Comparison of ENCODE assay signal across 7 mouse cellular contexts in genomic region chr10:61536130-61537035, GRCm38 (mm10). TPM values are rescaled to one million over a fixed set of nuclear protein-coding genes. Genes with fewer than 3 reads are reported as not detected.
A peak's percentile ranks its signal among the peaks of the same experiment; 100 is the strongest.
DNase-seq lines count a peak whose midpoint lies in the region; ATAC-seq lines count a peak whose summit lies in the region.

No protein-coding gene starts in this region.

- H3K9ac ChIP-seq in hindbrain, embryonic 15.5 days: no peak overlapping the region
- no peak overlapping the region for H3K9ac ChIP-seq in liver, embryonic 15.5 days
- H3K9ac ChIP-seq in neural tube, embryonic 13.5 days: 0 out of 2 replicates have a peak overlapping the region, but pooled peaks have one; percentile 9

- WGBS in hindbrain, embryonic 15.5 days: 24% methylated on average over 20 of the region's 20 CpGs
- 39% methylated on average over 20 of the region's 20 CpGs for WGBS in liver, embryonic 15.5 days (ENCODE audit: insufficient replicate concordance)
- WGBS in neural tube, embryonic 13.5 days: 33% methylated on average over 20 of the region's 20 CpGs

- no peak overlapping the region; the same call in 1 of the 2 replicates for H3K4me2 ChIP-seq in hindbrain, embryonic 15.5 days
- H3K4me2 ChIP-seq in liver, embryonic 15.5 days: peak overlapping the region; percentile 33
- H3K4me2 ChIP-seq in neural tube, embryonic 13.5 days: peak overlapping the region; percentile 18; the same call in 1 of the 2 replicates

- no peaks in the 10 kb centered on the region for H3K36me3 ChIP-seq in hindbrain, embryonic 15.5 days
- no peaks in the 10 kb centered on the region for H3K36me3 ChIP-seq in liver, embryonic 15.5 days (replicated peaks)
- H3K36me3 ChIP-seq in neural tube, embryonic 13.5 days: no peaks in the 10 kb centered on the region

- H3K27me3 ChIP-seq in hindbrain, embryonic 15.5 days: no peaks in the 10 kb centered on the region
- H3K27me3 ChIP-seq in liver, embryonic 15.5 days: no peaks in the 10 kb centered on the region
- H3K27me3 ChIP-seq in neural tube, embryonic 13.5 days: no peaks in the 10 kb centered on the region

- no peak for ATAC-seq in hindbrain, embryonic 15.5 days (ENCODE audit: low FRiP score, low read depth)
- peak; percentile 35 for ATAC-seq in liver, embryonic 15.5 days (ENCODE audit: insufficient read depth)
- peak; percentile 37 for ATAC-seq in neural tube, embryonic 13.5 days (ENCODE audit: low read depth)

- H3K4me1 ChIP-seq in hindbrain, embryonic 15.5 days (replicated peaks): peaks cover 61% of the 10 kb centered on the region
- peaks cover 42% of the 10 kb centered on the region for H3K4me1 ChIP-seq in liver, embryonic 15.5 days (replicated peaks)
- H3K4me1 ChIP-seq in neural tube, embryonic 13.5 days (replicated peaks): peaks cover 72% of the 10 kb centered on the region

- H3K4me3 ChIP-seq in hindbrain, embryonic 15.5 days: no peak overlapping the region
- no peak overlapping the region for H3K4me3 ChIP-seq in liver, embryonic 15.5 days (replicated peaks)
- H3K4me3 ChIP-seq in neural tube, embryonic 13.5 days: no peak overlapping the region

- peak; percentile 81 to 90 for DNase-seq in adrenal gland, adult (ENCODE audit: inconsistent age in 2 of 2, low spot score in 1 of 2)
- peak; percentile 35 for DNase-seq in cerebellum, adult 11 months
- peak; percentile 82 for DNase-seq in gastrocnemius, postnatal 10 days
- no peak for DNase-seq in c-Kit-positive CD71-positive TER-119-positive erythroid progenitor cells, embryonic 14.5 days (ENCODE audit: low spot score)

- peak overlapping the region; percentile 26; the same call in 1 of the 2 replicates for H3K27ac ChIP-seq in hindbrain, embryonic 15.5 days (replicated peaks)
- peak overlapping the region; percentile 53; the same call in 1 of the 2 replicates for H3K27ac ChIP-seq in liver, embryonic 15.5 days (replicated peaks)
- H3K27ac ChIP-seq in neural tube, embryonic 13.5 days (replicated peaks): peak overlapping the region; percentile 87

- H3K9me3 ChIP-seq in hindbrain, embryonic 15.5 days: no peaks in the 10 kb centered on the region
- no peaks in the 10 kb centered on the region for H3K9me3 ChIP-seq in liver, embryonic 15.5 days (replicated peaks)
- H3K9me3 ChIP-seq in neural tube, embryonic 13.5 days: no peaks in the 10 kb centered on the region

RNA-seq across cellular contexts. Expression of gene Npffr1, which starts 58.9 kb away (rescaled TPM):
- under 1 TPM in 1 of 2 experiments, not detected in 1; 0.11 TPM for total RNA-seq in gastrocnemius, postnatal 10 days (2021)
- 1.1 and 1.4 TPM in 2 replicates for polyA plus RNA-seq in hindbrain, embryonic 15.5 days (2015; fragmentation: Nextera tagmentation; extraction: Ambion mirVana)
- polyA plus RNA-seq in liver, embryonic 15.5 days (2015; fragmentation: Nextera tagmentation; extraction: Ambion mirVana): not detected in 2 replicates
- 0.17 and 0.25 TPM in 2 replicates for polyA plus RNA-seq in neural tube, embryonic 13.5 days (2015; fragmentation: Nextera tagmentation; extraction: Ambion mirVana)

Comparison
In these comparisons a context has a peak if more than half of its experiments do, and no peak if none do; other contexts are left out.
1. H3K27ac ChIP-seq: peak in every context shown above with its lines; median percentile 87 in neural tube, embryonic 13.5 days; 53 in liver, embryonic 15.5 days; 26 in hindbrain, embryonic 15.5 days.